Mouse (Mus musculus): ENCODE measurements around the gene Tgfbi. TPM values are rescaled to one million over a fixed set of nuclear protein-coding genes. Genes with fewer than 3 reads are reported as not detected.

Gene Tgfbi
- polyA plus RNA-seq, 1 experiment = 1.8 TPM

GRCm38 (mm10) chr13:56678826-56679504 lies 69.6 kb downstream of the Tgfbi start:
- Histone ChIP-seq H3K79me2 (ENCODE audit: control insufficient read depth, insufficient read depth) (no peaks in the 10 kb centered on the region), H3K4me3 (no peak overlapping the region), H3K4me2 (ENCODE audit: low read depth) (no peak overlapping the region), H3ac (ENCODE audit: control insufficient read depth, insufficient read length) (no peak overlapping the region), H3K36me3 (ENCODE audit: control insufficient read depth, insufficient read depth) (no peaks in the 10 kb centered on the region), H3K27me3 (ENCODE audit: control insufficient read depth, insufficient read depth, insufficient read length) (no peaks in the 10 kb centered on the region)
- TF ChIP-seq MAX (IDR thresholded peaks at IDR 0.05; ENCODE audit: low read depth) (no peak), TCF12 (IDR thresholded peaks at IDR 0.05; ENCODE audit: insufficient read depth, poor library complexity, severe bottlenecking) (no peak), MYOG (IDR thresholded peaks at IDR 0.05; ENCODE audit: control insufficient read depth in 1 of 3, insufficient read depth in 1 of 3, insufficient read length in 2 of 3, low read depth in 2 of 3) (peak in 1 of 3 experiments; percentile 44), MYOD1 (IDR thresholded peaks at IDR 0.05; ENCODE audit: control insufficient read depth in 1 of 3, insufficient read length in 2 of 3, low read depth in 2 of 3) (peak in 1 of 3 experiments; percentile 81)

- H3K4me2 ChIP-seq (ENCODE audit: low read depth) = peak overlapping the region; percentile 46
These were observed 72.6 kb downstream of the Tgfbi start for GRCm38 (mm10) chr13:56681924-56682323.

GRCm38 (mm10) chr13:56682326-56682725 lies 73.0 kb downstream of the Tgfbi start:
- Histone ChIP-seq H3K27me3 (ENCODE audit: control insufficient read depth, insufficient read depth, insufficient read length) (peaks cover 2% of the 10 kb centered on the region), H3K79me2 (ENCODE audit: control insufficient read depth, insufficient read depth) (no peaks in the 10 kb centered on the region), H3K4me2 (ENCODE audit: low read depth) (peak overlapping the region; percentile 46), H3K4me3 (no peak overlapping the region), H3K36me3 (ENCODE audit: control insufficient read depth, insufficient read depth) (no peaks in the 10 kb centered on the region), H3ac (ENCODE audit: control insufficient read depth, insufficient read length) (no peak overlapping the region)
- TF ChIP-seq SRF (IDR thresholded peaks at IDR 0.05; ENCODE audit: control insufficient read depth, insufficient read length, low read depth) = no peak
- TF ChIP-seq POLR2A (IDR thresholded peaks at IDR 0.05; ENCODE audit: insufficient read length, low read depth) = peak; percentile 38

More at GRCm38 (mm10) chr13:56681924-56682323, 72.6 kb downstream of the Tgfbi start:
- no peak for TF ChIP-seq MYOG (IDR thresholded peaks at IDR 0.05; ENCODE audit: control insufficient read depth in 1 of 3, insufficient read depth in 1 of 3, insufficient read length in 2 of 3, low read depth in 2 of 3)
- no peak for TF ChIP-seq POLR2A (IDR thresholded peaks at IDR 0.05; ENCODE audit: insufficient read length, low read depth)
- TF ChIP-seq MAX (IDR thresholded peaks at IDR 0.05; ENCODE audit: low read depth) = no peak
- TF ChIP-seq E2F4 (IDR thresholded peaks at IDR 0.05; ENCODE audit: insufficient read depth) = no peak
- TF ChIP-seq SRF (IDR thresholded peaks at IDR 0.05; ENCODE audit: control insufficient read depth, insufficient read length, low read depth) = no peak
- no peak for TF ChIP-seq CEBPB (IDR thresholded peaks at IDR 0.05; ENCODE audit: insufficient read depth, poor library complexity, severe bottlenecking)
- no peak for TF ChIP-seq POLR2AphosphoS2 (IDR thresholded peaks at IDR 0.05; ENCODE audit: insufficient read length, low read depth)
- no peak for TF ChIP-seq TCF12 (IDR thresholded peaks at IDR 0.05; ENCODE audit: insufficient read depth, poor library complexity, severe bottlenecking)
- no peak for TF ChIP-seq USF1 (IDR thresholded peaks at IDR 0.05; ENCODE audit: low read depth)
- TF ChIP-seq MYOD1 (IDR thresholded peaks at IDR 0.05; ENCODE audit: control insufficient read depth in 1 of 3, insufficient read length in 2 of 3, low read depth in 2 of 3) = no peak
- TF ChIP-seq REST (IDR thresholded peaks at IDR 0.05; ENCODE audit: insufficient read depth, insufficient read length) = no peak
- no peak for TF ChIP-seq TCF3 (IDR thresholded peaks at IDR 0.05; ENCODE audit: insufficient read length, low read depth)
- H3K4me3 ChIP-seq = no peak overlapping the region
- no peaks in the 10 kb centered on the region for H3K36me3 ChIP-seq (ENCODE audit: control insufficient read depth, insufficient read depth)
- no peak overlapping the region for H3ac ChIP-seq (ENCODE audit: control insufficient read depth, insufficient read length)
- H3K79me2 ChIP-seq (ENCODE audit: control insufficient read depth, insufficient read depth) = no peaks in the 10 kb centered on the region
- no peaks in the 10 kb centered on the region for H3K27me3 ChIP-seq (ENCODE audit: control insufficient read depth, insufficient read depth, insufficient read length)

DNA sequence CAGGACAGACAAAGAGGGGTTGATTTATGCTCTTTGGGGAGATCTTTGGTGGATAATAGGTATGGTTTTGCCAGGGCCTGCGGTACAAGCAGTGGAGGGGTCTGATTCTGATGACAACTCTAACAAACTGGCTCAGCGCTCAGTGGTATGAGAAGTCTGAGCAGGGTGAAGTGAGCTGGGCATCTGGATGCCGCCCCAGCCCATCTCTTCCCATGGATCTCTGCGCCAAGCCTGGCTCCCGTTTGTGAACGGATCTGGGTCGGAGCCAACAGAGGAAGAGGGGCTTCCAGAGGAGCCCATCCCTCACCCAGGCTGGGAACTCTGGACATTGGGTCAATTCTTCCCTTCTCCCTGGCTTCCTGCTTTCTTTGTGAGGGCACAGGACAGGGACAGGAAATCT lies 74.0 kb downstream of the Tgfbi start:
- H3K27me3 ChIP-seq (ENCODE audit: control insufficient read depth, insufficient read depth, insufficient read length) = peaks cover 11% of the 10 kb centered on the region
- no peak overlapping the region for H3K4me2 ChIP-seq (ENCODE audit: low read depth)
- TF ChIP-seq CEBPB (IDR thresholded peaks at IDR 0.05; ENCODE audit: insufficient read depth, poor library complexity, severe bottlenecking) = no peak
- no peak for TF ChIP-seq MAX (IDR thresholded peaks at IDR 0.05; ENCODE audit: low read depth)
- TF ChIP-seq TCF3 (IDR thresholded peaks at IDR 0.05; ENCODE audit: insufficient read length, low read depth) = no peak
- TF ChIP-seq MYOG (IDR thresholded peaks at IDR 0.05; ENCODE audit: control insufficient read depth in 1 of 3, insufficient read depth in 1 of 3, insufficient read length in 2 of 3, low read depth in 2 of 3) = no peak
- no peak for TF ChIP-seq TCF12 (IDR thresholded peaks at IDR 0.05; ENCODE audit: insufficient read depth, poor library complexity, severe bottlenecking)
- no peak for TF ChIP-seq E2F4 (IDR thresholded peaks at IDR 0.05; ENCODE audit: insufficient read depth)
- no peak for TF ChIP-seq REST (IDR thresholded peaks at IDR 0.05; ENCODE audit: insufficient read depth, insufficient read length)
- TF ChIP-seq POLR2A (IDR thresholded peaks at IDR 0.05; ENCODE audit: insufficient read length, low read depth) = no peak
- TF ChIP-seq POLR2AphosphoS2 (IDR thresholded peaks at IDR 0.05; ENCODE audit: insufficient read length, low read depth) = no peak
- TF ChIP-seq SRF (IDR thresholded peaks at IDR 0.05; ENCODE audit: control insufficient read depth, insufficient read length, low read depth) = no peak
- no peak for TF ChIP-seq MYOD1 (IDR thresholded peaks at IDR 0.05; ENCODE audit: control insufficient read depth in 1 of 3, insufficient read length in 2 of 3, low read depth in 2 of 3)
- no peak for TF ChIP-seq USF1 (IDR thresholded peaks at IDR 0.05; ENCODE audit: low read depth)
- no peak overlapping the region for H3K4me3 ChIP-seq
- H3K36me3 ChIP-seq (ENCODE audit: control insufficient read depth, insufficient read depth) = no peaks in the 10 kb centered on the region
- H3K79me2 ChIP-seq (ENCODE audit: control insufficient read depth, insufficient read depth) = no peaks in the 10 kb centered on the region
- no peak overlapping the region for H3ac ChIP-seq (ENCODE audit: control insufficient read depth, insufficient read length)

Other genes starting within 250 kb of the Tgfbi start
- gene Gm3045, start 182.9 kb upstream of the Tgfbi start, polyA plus RNA-seq (2012; fragmentation: generic; extraction: Trizol) = not detected
- gene Slc25a48, start 171.2 kb upstream of the Tgfbi start, polyA plus RNA-seq (2012; fragmentation: generic; extraction: Trizol) = not detected
- not detected for gene Il9, start 127.3 kb upstream of the Tgfbi start, polyA plus RNA-seq (2012; fragmentation: generic; extraction: Trizol)
- 0.20 TPM for gene Fbxl21, start 87.1 kb upstream of the Tgfbi start, polyA plus RNA-seq (2012; fragmentation: generic; extraction: Trizol)
- not detected for gene Lect2, start 61.0 kb upstream of the Tgfbi start, polyA plus RNA-seq (2012; fragmentation: generic; extraction: Trizol)
- gene Smad5, start 93.5 kb downstream of the Tgfbi start, polyA plus RNA-seq (2012; fragmentation: generic; extraction: Trizol) = 12.7 TPM
- gene Gm45623, start 144.3 kb downstream of the Tgfbi start, polyA plus RNA-seq (2012; fragmentation: generic; extraction: Trizol) = not detected

Data from myocyte (in vitro differentiated cells).